Mouse (Mus musculus): ENCODE measurements at regions not wholly inside any gene's neighbourhood (a gene's known extent, or its start where the extent isn't known, plus 50 kb on each side); places are given as distances from the start of the nearest gene placed in this dataset.
A peak's percentile ranks its signal among the peaks of the same experiment; 100 is the strongest.

DNA sequence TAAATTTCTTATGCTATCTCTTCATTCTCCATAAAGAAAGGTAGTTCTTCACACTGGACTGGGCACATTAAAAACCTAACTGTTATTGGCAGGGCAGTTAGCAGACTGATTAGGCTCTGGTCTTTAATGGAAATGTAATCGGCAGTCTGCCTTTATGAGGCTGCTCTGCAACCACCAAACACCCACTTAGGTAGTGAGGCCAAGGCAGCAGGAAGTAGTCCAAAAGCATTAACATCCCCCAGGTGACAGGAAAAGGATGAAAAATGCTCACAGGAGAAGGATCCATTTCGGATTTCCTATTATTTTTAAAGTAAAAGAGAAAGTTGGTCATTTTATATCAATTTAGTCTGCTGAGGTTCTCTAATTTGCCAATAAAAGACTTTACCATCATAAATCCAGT lies 528.9 kb upstream of the Dppa4 start:
- DNase-seq (ENCODE audit: low spot score in 2 of 2) = no peak

GRCm38 (mm10) chr16:47758296-47758695 lies 525.2 kb upstream of the Dppa4 start:
- no peak for DNase-seq (ENCODE audit: low spot score in 2 of 2)

GRCm38 (mm10) chr16:47765742-47766141 lies 517.8 kb upstream of the Dppa4 start:
- DNase-seq (ENCODE audit: low spot score in 2 of 2) = peak; percentile 9 to 24

GRCm38 (mm10) chr16:47788515-47788914 lies 495.0 kb upstream of the Dppa4 start:
- no peak for DNase-seq (ENCODE audit: low spot score in 2 of 2)

GRCm38 (mm10) chr16:47790666-47791065 lies 492.9 kb upstream of the Dppa4 start:
- no peak for DNase-seq (ENCODE audit: low spot score in 2 of 2)

DNA sequence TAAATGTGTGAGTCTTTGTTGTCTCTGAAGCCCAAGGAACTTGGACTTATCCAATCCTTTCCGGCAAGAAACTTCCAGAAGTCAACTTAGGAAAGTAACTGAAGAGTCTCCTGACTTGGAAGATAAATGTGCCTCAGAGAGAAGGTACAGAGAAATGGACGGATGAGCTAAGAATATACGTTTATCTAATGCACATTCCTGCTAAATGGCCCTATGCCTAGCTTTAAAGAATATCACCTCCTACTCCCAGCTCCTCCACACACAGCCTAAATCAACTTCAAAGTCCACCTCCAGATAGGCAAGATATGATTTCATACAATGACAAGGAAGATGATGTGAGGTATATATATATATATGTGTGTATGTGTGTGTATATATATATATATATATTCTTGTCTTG lies 492.1 kb upstream of the Dppa4 start:
- DNase-seq (ENCODE audit: low spot score in 2 of 2) = peak in 1 of 2 experiments; percentile 41

DNA sequence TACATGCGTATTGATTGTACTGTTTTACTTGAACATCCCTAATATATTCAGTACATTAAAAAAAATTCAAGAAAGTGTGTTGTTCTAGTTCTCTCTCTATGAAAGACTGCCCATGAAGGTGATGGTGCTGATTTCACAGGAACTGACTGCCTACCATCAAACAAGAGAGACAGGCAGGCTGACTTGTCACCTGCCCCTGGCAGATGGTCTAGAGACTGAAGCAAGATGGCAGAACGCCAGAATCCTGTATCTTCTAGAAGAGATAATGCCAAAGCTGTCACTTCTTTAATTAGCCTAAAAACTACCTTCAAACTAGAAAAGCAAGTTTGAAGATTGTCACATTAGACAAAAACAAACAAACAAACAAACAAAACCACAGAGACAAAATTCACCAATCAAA lies 484.7 kb upstream of the Dppa4 start:
- DNase-seq (ENCODE audit: low spot score in 2 of 2) = no peak

DNA sequence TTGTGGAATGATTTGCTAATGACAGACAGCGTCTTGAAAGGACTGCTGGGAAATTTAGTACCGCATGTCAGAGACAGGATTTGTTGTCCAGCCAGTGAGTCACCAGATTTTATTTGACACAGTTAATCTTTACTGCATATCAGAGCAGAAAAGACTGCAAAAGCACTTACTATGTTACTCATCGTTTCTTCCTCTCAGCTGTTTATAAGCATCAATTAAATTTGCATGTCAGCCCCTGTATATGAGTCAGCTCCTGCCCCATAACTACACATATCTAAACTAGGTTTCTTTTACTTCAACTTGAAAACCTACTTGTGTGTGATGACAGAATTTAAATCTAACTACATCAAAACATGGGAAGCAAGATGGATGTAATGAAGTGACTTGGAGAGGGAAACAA lies 440.4 kb upstream of the Dppa4 start:
- no peak for DNase-seq (ENCODE audit: low spot score in 2 of 2)

- no peak for DNase-seq (ENCODE audit: low spot score in 2 of 2)
Measured at GRCm38 (mm10) chr16:47851631-47852030, 431.9 kb upstream of the Dppa4 start.

GRCm38 (mm10) chr16:47859840-47860239 lies 423.7 kb upstream of the Dppa4 start:
- DNase-seq (ENCODE audit: low spot score in 2 of 2) = no peak

- no peak for DNase-seq (ENCODE audit: low spot score in 2 of 2)
Measured at GRCm38 (mm10) chr16:47875258-47875657, 408.3 kb upstream of the Dppa4 start.

DNA sequence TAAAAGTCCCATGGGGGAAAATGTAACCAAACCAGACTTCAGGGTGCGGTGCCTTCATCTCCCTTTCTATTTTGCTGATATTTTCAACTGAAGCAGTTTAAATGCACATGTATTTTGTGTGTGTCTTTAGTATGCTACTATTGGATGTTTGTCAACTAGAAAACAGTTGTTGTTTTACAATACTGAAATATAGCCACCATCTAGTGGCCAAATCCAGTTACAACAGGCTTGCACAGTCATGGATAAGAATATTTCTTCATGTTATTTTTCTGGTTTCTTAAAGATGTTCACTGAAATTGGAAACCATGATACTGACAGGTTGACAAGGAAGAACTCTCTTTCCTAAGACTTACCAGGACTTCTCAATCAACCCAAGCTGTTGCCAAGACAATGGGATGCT lies 400.1 kb upstream of the Dppa4 start:
- DNase-seq (ENCODE audit: low spot score in 2 of 2) = peak in 1 of 2 experiments; percentile 44

DNA sequence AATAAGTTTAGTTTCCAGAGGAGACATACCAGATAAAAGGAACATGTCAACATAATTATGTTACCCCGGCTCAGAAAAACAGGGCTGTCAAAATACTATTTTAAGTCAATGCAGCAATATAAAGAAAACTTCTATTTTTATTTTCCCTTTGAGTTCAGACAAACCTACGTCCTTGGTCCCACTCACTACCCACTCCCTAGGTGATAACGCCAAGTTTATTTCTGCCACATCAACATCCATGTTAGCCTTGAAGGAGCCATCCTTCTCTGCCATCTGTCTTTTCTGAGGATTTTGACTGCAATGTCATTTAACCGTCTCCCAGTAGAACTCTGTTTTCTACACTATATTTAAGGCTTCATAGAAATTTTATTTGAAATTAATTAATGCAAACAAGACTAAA lies 396.5 kb upstream of the Dppa4 start:
- peak in 1 of 2 experiments; percentile 28 for DNase-seq (ENCODE audit: low spot score in 2 of 2)

GRCm38 (mm10) chr16:47900785-47901184 lies 382.7 kb upstream of the Dppa4 start:
- no peak for DNase-seq (ENCODE audit: low spot score in 2 of 2)

DNA sequence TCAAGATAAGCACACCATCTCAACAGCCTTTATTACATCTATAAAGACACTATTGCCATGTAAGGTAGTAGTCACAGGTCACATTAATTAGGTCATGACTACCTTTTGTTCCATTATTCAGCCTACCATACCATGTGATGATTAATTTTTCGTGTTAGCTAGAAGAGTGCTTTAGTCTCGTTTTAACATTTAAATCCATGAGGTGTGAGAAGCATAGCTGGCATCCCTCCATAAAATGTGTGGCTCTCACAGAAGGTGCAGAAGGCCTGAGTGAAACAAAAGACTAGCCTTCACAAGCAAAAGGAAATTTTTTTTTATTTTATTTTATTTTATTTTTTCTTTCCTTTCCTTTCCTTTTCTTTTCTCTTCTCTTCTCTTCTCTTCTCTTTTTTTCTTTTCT lies 345.5 kb upstream of the Dppa4 start:
- DNase-seq (ENCODE audit: low spot score in 2 of 2) = peak in 1 of 2 experiments; percentile 5

Data from frontal cortex, postnatal 36 days (tissue).